Mouse (Mus musculus) liver, embryonic 14.5 days (tissue): ENCODE data around the gene Hdac4.

Source experiments
- CTCF ChIP-seq: IDR thresholded peaks from 2 replicates; pipeline ENCODE4 v1.5.1; 2016; ENCODE audit warnings: antibody characterized with exemption, low read depth, control low read depth
- EP300 ChIP-seq: IDR thresholded peaks from 2 replicates; pipeline ENCODE4 v1.6.1; 2016; ENCODE audit warnings: antibody characterized with exemption, low read depth

DNA sequence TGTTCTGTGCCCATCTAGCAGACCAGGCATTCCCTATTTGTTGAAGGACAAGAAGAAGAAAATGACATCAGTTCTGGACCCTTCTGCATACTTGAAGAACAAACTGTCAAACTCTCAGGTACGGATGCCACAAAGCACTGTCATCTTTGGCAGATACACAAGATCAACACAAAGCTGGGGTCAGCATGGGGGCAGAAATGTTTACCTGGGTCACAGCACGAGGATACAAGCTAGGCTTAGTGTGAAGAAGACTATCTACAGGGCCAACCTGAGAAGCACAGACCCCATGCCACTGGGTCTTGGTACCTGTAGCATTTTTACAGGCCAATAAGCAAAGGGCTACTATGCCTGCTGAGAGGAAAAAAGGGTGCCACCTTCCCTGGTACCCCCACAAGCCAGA lies 107.7 kb downstream of the Hdac4 start:
- TF ChIP-seq CTCF: no peak
- TF ChIP-seq EP300: no peak
